Mouse (Mus musculus) embryonic facial prominence, embryonic 11.5 days (tissue): Measurements from ENCODE around the gene Npw. TPM values are rescaled to one million over a fixed set of nuclear protein-coding genes. Genes with fewer than 3 reads are reported as not detected.
A peak's percentile ranks its signal among the peaks of the same experiment; 100 is the strongest.

ENCODE experiments used
- ATAC-seq: fragments of 200-750 bp; cut with Nextera tagmentation; replicated peaks from 2 replicates; pipeline ENCODE4 v1.8.0; 2017; ENCODE audit warnings: low read depth; ENCODE audit not compliant: insufficient number of reproducible peaks, low FRiP score, low TSS enrichment
- DNase-seq: peaks from one replicate; pipeline ENCODE4 v3.0.0-alpha.2; 2015; ENCODE audit warnings: low spot score
- H3K27ac ChIP-seq: fragments of 300-500 bp; sonication (generic); replicated peaks from 2 replicates; pipeline ENCODE4 v1.5.1; 2014; ENCODE audit warnings: mild to moderate bottlenecking, low read depth, low read length, control low read depth
- H3K27me3 ChIP-seq: fragments of 300-500 bp; sonication (generic); 2 replicates; pipeline ENCODE4 v1.6.1; 2014; ENCODE audit warnings: mild to moderate bottlenecking, low read length, moderate library complexity, mixed read lengths; ENCODE audit not compliant: control insufficient read depth, insufficient read depth
- H3K36me3 ChIP-seq: fragments of 300-500 bp; sonication (generic); replicated peaks from 2 replicates; pipeline ENCODE4 v1.6.1; 2014; ENCODE audit warnings: low read depth, mild to moderate bottlenecking, low read length, moderate library complexity, mixed read lengths; ENCODE audit not compliant: control insufficient read depth, insufficient read depth
- H3K4me1 ChIP-seq: fragments of 300-500 bp; sonication (generic); 2 replicates; pipeline ENCODE4 v1.6.1; 2014; ENCODE audit warnings: low read length, mixed read lengths; ENCODE audit not compliant: control insufficient read depth, insufficient read depth
- H3K4me2 ChIP-seq: fragments of 300-500 bp; sonication (generic); 2 replicates; pipeline ENCODE4 v1.6.1; 2014; ENCODE audit warnings: low read depth, mild to moderate bottlenecking, control low read depth, low read length, moderate library complexity
- H3K4me3 ChIP-seq: fragments of 300-500 bp; sonication (generic); 2 replicates; pipeline ENCODE4 v1.5.1; 2014; ENCODE audit warnings: low read depth, low read length, control low read depth
- H3K9ac ChIP-seq: fragments of 300-500 bp; sonication (generic); replicated peaks from 2 replicates; pipeline ENCODE4 v1.6.1; 2014; ENCODE audit warnings: mild to moderate bottlenecking, control low read depth, low read length
- H3K9me3 ChIP-seq: fragments of 300-500 bp; sonication (generic); replicated peaks from 2 replicates; pipeline ENCODE4 v1.6.1; 2016; ENCODE audit warnings: mild to moderate bottlenecking, low read length, inconsistent platforms, mixed read lengths; ENCODE audit not compliant: control insufficient read depth
- WGBS: fragments of 180-500 bp; shearing (Covaris S2); extraction: QIAGEN DNeasy Blood & Tissue Kit; methylation state at CpG from one replicate; pipeline ENCODE4 v1.1.7; 2014; 5-methylcytosine and 5-hydroxymethylcytosine counted together
- polyA plus RNA-seq: library from polyadenylated mRNA; unstranded; fragments of >200 nt; fragmentation: Nextera tagmentation; extraction: Ambion mirVana; gene quantifications from 2 replicates; pipeline ENCODE4 v1.2.1, GENCODE M21; 2014

Gene Npw
- polyA plus RNA-seq, 1 experiment from 2014 or later: 0.48 TPM

DNA sequence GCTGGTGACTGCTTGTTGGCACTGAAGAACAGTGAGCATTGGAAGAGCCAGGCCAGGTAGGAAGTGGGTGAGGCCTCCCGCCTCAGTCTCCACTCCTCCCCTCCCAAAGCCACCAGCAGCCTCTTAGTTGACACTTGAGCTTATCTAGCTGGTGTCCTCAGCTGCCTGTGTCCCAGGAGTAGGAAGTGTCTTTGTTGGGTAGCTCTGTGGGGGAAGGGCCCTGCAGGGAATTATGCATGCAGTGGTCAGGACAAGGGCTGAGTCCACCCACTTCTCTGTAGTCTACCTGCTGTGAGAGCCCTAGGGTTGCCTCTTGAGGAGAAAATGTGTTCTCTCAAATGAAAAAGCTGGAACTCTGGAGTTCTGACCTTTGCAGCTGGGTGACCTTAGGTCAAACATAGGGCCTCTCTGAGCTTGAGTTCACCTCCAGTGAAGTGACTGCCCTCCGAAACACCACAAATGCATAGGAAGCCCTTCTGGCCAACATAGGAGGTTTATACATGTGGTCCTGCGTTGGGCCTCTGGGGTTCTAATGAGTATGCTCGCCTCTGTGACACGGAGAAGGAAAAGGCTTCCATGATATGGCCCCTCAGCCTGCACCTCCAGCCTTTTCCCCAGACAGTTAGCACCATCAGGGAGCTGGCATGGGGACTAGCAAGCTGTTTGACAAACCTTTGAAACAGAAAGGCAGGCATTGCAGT lies 21.3 kb downstream of the Npw start:
- peaks cover 11% of the 10 kb centered on the region for H3K4me1 ChIP-seq

DNA sequence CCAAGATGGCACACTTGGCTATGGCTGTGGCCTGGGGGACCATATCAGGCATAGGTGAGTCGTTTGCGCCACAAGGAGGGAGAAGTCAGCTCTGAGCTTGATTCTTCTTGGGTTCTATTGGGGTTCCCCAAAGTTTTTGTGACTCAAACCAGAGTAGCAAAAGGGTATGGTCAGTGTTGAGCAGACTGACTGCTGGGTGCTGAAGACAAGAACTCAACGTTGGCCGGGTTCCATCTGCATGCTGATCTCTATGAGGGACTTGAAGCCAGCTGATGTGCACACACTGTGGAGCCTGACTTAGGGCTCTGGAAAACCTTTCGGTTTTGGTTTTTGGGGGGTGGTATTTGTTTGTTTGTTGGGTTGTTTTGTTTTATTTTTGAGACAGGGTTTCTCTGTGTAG lies 22.6 kb downstream of the Npw start:
- no peaks in the 10 kb centered on the region for H3K9me3 ChIP-seq
- no peak overlapping the region for H3K9ac ChIP-seq
- WGBS: 91% methylated on average over 5 of the region's 5 CpGs
- H3K4me1 ChIP-seq: peaks cover 14% of the 10 kb centered on the region
- no peak overlapping the region for H3K4me2 ChIP-seq
- no peaks in the 10 kb centered on the region for H3K27me3 ChIP-seq
- DNase-seq (no peak), ATAC-seq (no peak)
- H3K36me3 ChIP-seq: no peaks in the 10 kb centered on the region
- H3K27ac ChIP-seq: no peak overlapping the region
- no peak overlapping the region for H3K4me3 ChIP-seq

More for the DNA sequence above, 21.3 kb downstream of the Npw start:
- Histone ChIP-seq H3K36me3 (no peaks in the 10 kb centered on the region), H3K27me3 (no peaks in the 10 kb centered on the region), H3K4me2 (no peak overlapping the region), H3K9me3 (no peaks in the 10 kb centered on the region), H3K9ac (no peak overlapping the region), H3K27ac (no peak overlapping the region), H3K4me3 (no peak overlapping the region)
- ATAC-seq (no peak), DNase-seq (no peak)
- WGBS: 61% methylated on average over 5 of the region's 5 CpGs

GRCm38 (mm10) chr17:24635024-24635423 lies 23.2 kb downstream of the Npw start:
- Histone ChIP-seq H3K27me3 (no peaks in the 10 kb centered on the region), H3K4me3 (no peak overlapping the region), H3K9me3 (no peaks in the 10 kb centered on the region), H3K27ac (no peak overlapping the region), H3K4me2 (no peak overlapping the region), H3K9ac (no peak overlapping the region), H3K4me1 (peaks cover 11% of the 10 kb centered on the region), H3K36me3 (no peaks in the 10 kb centered on the region; the same call in 1 of the 2 replicates)
- WGBS: 94% methylated on average over 4 of the region's 4 CpGs
- no peak for DNase-seq
- no peak for ATAC-seq

DNA sequence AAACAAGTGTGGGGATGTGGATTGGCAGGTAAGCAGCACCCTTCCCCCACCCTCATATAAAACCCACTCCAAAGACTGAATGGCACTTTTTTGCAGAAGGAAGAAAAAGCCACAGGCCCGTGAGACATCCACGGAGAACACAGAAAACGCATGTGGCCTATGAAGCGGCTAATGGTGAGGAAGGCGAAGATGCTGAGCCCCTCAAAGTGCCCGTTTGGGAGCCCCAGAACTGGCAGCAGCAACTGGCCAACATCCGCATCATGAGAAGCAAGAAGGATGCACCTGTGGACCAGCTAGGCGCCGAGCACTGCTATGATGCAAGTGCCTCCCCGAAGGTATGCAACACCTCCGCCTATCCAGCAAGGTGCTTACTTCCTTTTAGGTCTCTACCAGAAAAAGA lies 24.4 kb downstream of the Npw start:
- DNase-seq: no peak
- no peaks in the 10 kb centered on the region for H3K27me3 ChIP-seq
- WGBS: 92% methylated on average over 11 of the region's 11 CpGs
- H3K36me3 ChIP-seq: peaks cover 3% of the 10 kb centered on the region
- no peak overlapping the region for H3K9ac ChIP-seq
- no peaks in the 10 kb centered on the region for H3K9me3 ChIP-seq
- H3K4me3 ChIP-seq: no peak overlapping the region
- ATAC-seq: no peak
- H3K4me1 ChIP-seq: peaks cover 6% of the 10 kb centered on the region; the same call in 1 of the 2 replicates
- no peak overlapping the region for H3K4me2 ChIP-seq
- H3K27ac ChIP-seq: no peak overlapping the region

DNA sequence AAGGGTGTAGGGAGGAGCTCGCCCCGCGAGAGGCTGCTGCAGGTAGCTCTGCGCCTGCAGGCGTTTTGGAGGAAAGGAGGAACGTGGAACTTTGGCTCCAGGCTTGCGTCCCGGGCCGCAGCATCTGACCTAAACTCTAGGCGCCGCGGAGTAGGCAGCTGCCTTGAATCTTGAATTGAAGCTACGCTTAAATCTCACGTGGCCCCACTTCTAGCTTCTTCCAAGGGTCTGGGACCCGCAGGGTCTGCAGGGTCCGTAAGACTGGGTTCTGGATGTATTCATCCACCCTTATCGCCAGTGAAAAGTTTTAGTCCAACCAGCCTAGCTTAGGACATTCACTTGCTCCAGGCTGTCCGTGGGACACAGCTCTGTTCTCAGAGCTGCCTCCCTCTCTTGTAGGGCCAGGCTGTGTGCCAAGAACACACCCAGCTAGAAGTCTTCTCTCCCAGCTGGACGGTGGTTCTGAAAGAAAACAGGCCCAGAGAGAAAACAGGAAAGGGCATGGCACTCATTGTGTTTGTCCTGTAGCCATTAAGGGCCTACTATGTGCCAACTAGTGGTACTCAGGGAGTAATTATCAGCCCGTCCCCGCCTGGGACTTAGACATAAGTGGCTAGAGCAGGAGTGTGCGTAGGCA lies 25.3 kb downstream of the Npw start:
- peaks cover 3% of the 10 kb centered on the region for H3K36me3 ChIP-seq
- peak overlapping the region; percentile 69 for H3K4me3 ChIP-seq
- peak; percentile 14; the same call in 1 of the 2 replicates for ATAC-seq
- H3K4me2 ChIP-seq: peak overlapping the region; percentile 65
- H3K27ac ChIP-seq: peak overlapping the region; percentile 68; the same call in 1 of the 2 replicates
- peaks cover 6% of the 10 kb centered on the region; the same call in 1 of the 2 replicates for H3K4me1 ChIP-seq
- H3K9me3 ChIP-seq: no peaks in the 10 kb centered on the region
- WGBS: 10% methylated on average over 22 of the region's 22 CpGs
- no peak for DNase-seq
- H3K9ac ChIP-seq: peak overlapping the region; percentile 76
- H3K27me3 ChIP-seq: no peaks in the 10 kb centered on the region

- Histone ChIP-seq H3K9ac (peak within 1 kb of the TSS; percentile 76), H3K4me3 (peak within 1 kb of the TSS; percentile 69), H3K27me3 (no peaks in the 10 kb centered on the region), H3K27ac (peak within 1 kb of the TSS; percentile 68; the same call in 1 of the 2 replicates), H3K4me2 (peak within 1 kb of the TSS; percentile 65), H3K9me3 (no peaks in the 10 kb centered on the region), H3K36me3 (peaks cover 3% of the 10 kb centered on the region), H3K4me1 (peaks cover 6% of the 10 kb centered on the region; the same call in 1 of the 2 replicates)
- peak; percentile 96 for DNase-seq
- 2% methylated on average over 51 of the region's 51 CpGs for WGBS
- ATAC-seq: peak; percentile 86
Measured at GRCm38 (mm10) chr17:24632167-24632812, 26.0 kb downstream of the Npw start, which contains the start of the genes Tsc2 and Nthl1. Gene Tsc2, minus strand, starts transcription at chr17:24632630. Gene Nthl1, plus strand, starts transcription at chr17:24632680.

DNA sequence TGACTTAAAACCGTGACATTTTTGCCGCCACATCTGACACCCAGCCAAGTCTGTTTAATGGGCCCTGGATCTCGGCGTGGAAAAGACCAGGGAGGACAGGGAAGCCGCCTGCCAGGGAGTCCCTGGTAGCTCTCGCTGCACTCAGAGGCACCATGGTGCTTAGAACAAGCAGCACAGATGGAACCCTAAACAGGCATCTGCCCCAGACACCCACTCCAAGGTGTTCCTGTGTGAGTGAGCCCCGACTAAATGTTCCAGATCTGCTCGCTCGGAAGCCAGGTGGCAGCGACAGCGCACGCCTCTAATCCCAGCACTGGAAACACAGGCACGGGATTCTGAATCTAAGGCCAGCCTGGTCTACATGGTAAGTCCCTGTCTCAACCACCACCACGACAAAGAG lies 28.2 kb downstream of the Npw start:
- H3K9me3 ChIP-seq: no peaks in the 10 kb centered on the region
- peaks cover 10% of the 10 kb centered on the region for H3K36me3 ChIP-seq
- no peak for ATAC-seq
- no peak for DNase-seq
- H3K4me3 ChIP-seq: no peak overlapping the region
- WGBS: 86% methylated on average over 14 of the region's 14 CpGs
- H3K4me1 ChIP-seq: peaks cover 6% of the 10 kb centered on the region; the same call in 1 of the 2 replicates
- no peaks in the 10 kb centered on the region for H3K27me3 ChIP-seq
- H3K27ac ChIP-seq: no peak overlapping the region
- no peak overlapping the region for H3K9ac ChIP-seq
- no peak overlapping the region for H3K4me2 ChIP-seq
